Comparison of ENCODE assay signal across 9 mouse cellular contexts in the genomic region with DNA sequence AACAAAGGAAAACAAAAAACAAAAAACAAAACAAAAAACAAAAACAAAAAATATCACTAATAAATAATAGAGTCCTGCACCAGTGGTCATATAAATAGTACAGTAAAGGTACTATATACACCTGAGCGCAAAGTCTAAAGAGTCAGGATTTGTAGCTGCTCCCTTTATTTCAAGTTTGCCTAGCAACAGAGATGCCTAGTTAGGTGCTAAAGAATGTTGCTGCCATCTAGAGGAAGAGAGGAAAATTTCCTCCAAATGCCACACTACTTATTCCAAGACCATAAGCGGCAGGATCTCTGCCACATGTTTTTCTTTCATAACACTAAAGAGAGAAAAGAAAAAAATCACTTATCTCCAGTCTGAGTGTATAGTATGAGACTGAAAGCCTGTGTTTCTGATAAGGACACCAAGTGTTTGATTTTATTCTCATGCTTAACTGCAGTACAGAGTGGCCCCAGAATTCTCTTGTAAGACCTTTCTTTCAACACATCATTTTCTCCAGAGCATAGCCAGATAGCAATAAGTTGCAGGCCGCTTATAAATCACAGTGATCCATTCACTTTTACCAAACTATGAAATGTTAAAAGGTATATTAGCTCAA. TPM values are rescaled to one million over a fixed set of nuclear protein-coding genes. Genes with fewer than 3 reads are reported as not detected.
DNase-seq lines count a peak whose midpoint lies in the region; ATAC-seq and TF ChIP-seq lines count a peak whose summit lies in the region.
"Had no signal": no experiment of that assay in that cellular context is flagged by ENCODE, and none has a peak within 500 bp of the region (broad histone marks: within the 10 kb centered on the region; RNA-seq: fewer than 3 reads in every experiment).

No protein-coding gene starts in this region.

- peak; percentile 77 for TF ChIP-seq CTCF in gastrocnemius, adult 2 months (IDR thresholded peaks at IDR 0.05)

- H3K36me3 ChIP-seq in intestine, embryonic 16.5 days (ENCODE audit: control insufficient read depth, insufficient read depth, low read length): no peaks in the 10 kb centered on the region

- no peak for DNase-seq in gastrocnemius, adult 2 months
- no peak for DNase-seq in gastrocnemius, postnatal 25 days
- DNase-seq in A20 (ENCODE audit: low read depth, low spot score): peak; percentile 7
- DNase-seq in c-Kit-positive CD71-positive TER-119-negative erythroid progenitor cells, embryonic 14.5 days (ENCODE audit: low read depth): peak; percentile 9
- DNase-seq in retina, embryonic 14.5 days (ENCODE audit: low spot score): peak; percentile 79
- no peak for DNase-seq in thymus, adult 18-20 months
- no peak for DNase-seq in thymus, postnatal 25 days

- H3K9me3 ChIP-seq in intestine, embryonic 16.5 days (ENCODE audit: control insufficient read depth, low read length): peaks cover 4% of the 10 kb centered on the region; the same call in 1 of the 2 replicates

- no peak overlapping the region for H3K4me3 ChIP-seq in gastrocnemius, adult 2 months
- H3K4me3 ChIP-seq in intestine, embryonic 16.5 days (ENCODE audit: low read length): no peak overlapping the region

- no peak overlapping the region for H3K27ac ChIP-seq in gastrocnemius, adult 2 months
- H3K27ac ChIP-seq in intestine, embryonic 16.5 days (ENCODE audit: low read length): no peak overlapping the region
- H3K27ac ChIP-seq: macrophage had no signal

- ATAC-seq in intestine, embryonic 16.5 days: peak; percentile 74

- no peak overlapping the region for H3K4me2 ChIP-seq in intestine, embryonic 16.5 days (ENCODE audit: low read depth, low read length)

- H3K27me3 ChIP-seq in intestine, embryonic 16.5 days (replicated peaks; ENCODE audit: control insufficient read depth, insufficient read depth, low read length): no peaks in the 10 kb centered on the region

- intact Hi-C loops in gastrocnemius, adult 2 months (cut with DNase I): loop anchor here (1.0 to 5.0 kb wide), 4 partner anchors 174 to 855 kb away; no protein-coding TSS in a partner anchor

- no peaks in the 10 kb centered on the region for H3K4me1 ChIP-seq in intestine, embryonic 16.5 days (ENCODE audit: control insufficient read depth, insufficient read depth, low read length)

- H3K9ac ChIP-seq in intestine, embryonic 16.5 days (ENCODE audit: low read depth, low read length): no peak overlapping the region

- 33% methylated on average over 3 of the region's 3 CpGs for WGBS in intestine, embryonic 16.5 days

RNA-seq across cellular contexts. Expression of gene Actbl2, which starts 16.8 kb away (rescaled TPM):
- total RNA-seq in gastrocnemius, adult 2 months (2021): not detected
- not detected for total RNA-seq in gastrocnemius, postnatal 25 days (2021)
- not detected in 2 replicates for polyA plus RNA-seq in intestine, embryonic 16.5 days (2015; fragmentation: Nextera tagmentation; extraction: Ambion mirVana)
- polyA plus RNA-seq: macrophage had no signal

Comparison
In these comparisons a context has a peak if more than half of its experiments do, and no peak if none do; other contexts are left out.
1. DNase-seq: peak in A20 (single experiment), c-Kit-positive CD71-positive TER-119-negative erythroid progenitor cells, embryonic 14.5 days (single experiment) and retina, embryonic 14.5 days (single experiment); none in gastrocnemius, adult 2 months (single experiment), gastrocnemius, postnatal 25 days (single experiment), thymus, adult 18-20 months (0 of 2) and thymus, postnatal 25 days (single experiment).